Mouse (Mus musculus): ENCODE data around the gene Svs3a.
"Not testable (repeated sequence)": the region's sequence is repeated elsewhere in the genome, so short reads cannot be mapped to it uniquely, and the experiment has no call there.

DNA sequence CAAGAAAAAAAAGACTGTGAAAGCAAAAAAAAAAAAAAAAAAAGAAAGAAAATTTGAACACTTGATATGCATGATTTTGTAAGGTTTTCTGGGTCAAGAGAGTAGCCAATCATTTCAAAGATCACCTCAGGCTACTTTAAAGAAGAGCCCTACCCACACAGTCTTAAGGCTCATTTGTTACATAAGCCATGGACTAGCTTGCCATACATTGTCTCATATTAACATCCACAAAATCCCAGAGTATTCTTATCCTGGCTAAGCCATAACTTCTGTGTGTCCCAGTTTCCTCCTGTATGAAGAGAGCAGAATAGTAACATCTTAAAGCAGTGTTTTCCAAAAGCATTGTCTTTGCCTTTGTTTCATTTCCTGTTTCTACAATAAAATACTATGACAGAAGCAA lies 26.4 kb downstream of the Svs3a start:
- TF ChIP-seq CTCF, POLR2A (IDR thresholded peaks at IDR 0.05; ENCODE audit: extremely low read depth, insufficient read depth, low read length): not testable (repeated sequence)

Measured in cortical plate, adult 2 months (tissue).